Mouse (Mus musculus): Measurements from ENCODE around the gene Gabra4. TPM values are rescaled to one million over a fixed set of nuclear protein-coding genes. Genes with fewer than 3 reads are reported as not detected.
"Not testable (repeated sequence)": the region's sequence is repeated elsewhere in the genome, so short reads cannot be mapped to it uniquely, and the experiment has no call there.

Gabra4 gene
- polyA plus RNA-seq, 1 experiment from 2014 or later: 6.1 TPM

- Histone ChIP-seq H3K9ac (ENCODE audit: low read depth, low read length) (no peak overlapping the region), H3K9me3 (ENCODE audit: control insufficient read depth, low read length) (no peaks in the 10 kb centered on the region), H3K4me3 (ENCODE audit: low read depth, low read length) (no peak overlapping the region), H3K36me3 (ENCODE audit: control insufficient read depth, insufficient read depth, low read length) (no peaks in the 10 kb centered on the region), H3K27me3 (replicated peaks; ENCODE audit: control insufficient read depth, insufficient read depth, low read length) (no peaks in the 10 kb centered on the region), H3K4me1 (ENCODE audit: control insufficient read depth, insufficient read depth, low read length) (no peaks in the 10 kb centered on the region), H3K4me2 (ENCODE audit: low read depth, low read length) (no peak overlapping the region), H3K27ac (replicated peaks; ENCODE audit: low read depth, low read length) (no peak overlapping the region)
- ATAC-seq (ENCODE audit: low read depth): no peak
- no peak for DNase-seq (ENCODE audit: low spot score)
- WGBS: 80% methylated on average over 2 of the region's 2 CpGs
These were observed 64.3 kb downstream of the Gabra4 start for GRCm38 (mm10) chr5:71593745-71594255.

GRCm38 (mm10) chr5:71571646-71572237 lies 86.4 kb downstream of the Gabra4 start:
- H3K9ac ChIP-seq (ENCODE audit: low read depth, low read length): no peak overlapping the region
- H3K27me3 ChIP-seq (replicated peaks; ENCODE audit: control insufficient read depth, insufficient read depth, low read length): no peaks in the 10 kb centered on the region
- H3K4me2 ChIP-seq (ENCODE audit: low read depth, low read length): no peak overlapping the region
- H3K4me1 ChIP-seq (ENCODE audit: control insufficient read depth, insufficient read depth, low read length): no peaks in the 10 kb centered on the region
- DNase-seq (ENCODE audit: low spot score) (peak; percentile 2), ATAC-seq (ENCODE audit: low read depth) (no peak)
- H3K4me3 ChIP-seq (ENCODE audit: low read depth, low read length): no peak overlapping the region
- H3K27ac ChIP-seq (replicated peaks; ENCODE audit: low read depth, low read length): no peak overlapping the region
- no peaks in the 10 kb centered on the region for H3K9me3 ChIP-seq (ENCODE audit: control insufficient read depth, low read length)
- no peaks in the 10 kb centered on the region for H3K36me3 ChIP-seq (ENCODE audit: control insufficient read depth, insufficient read depth, low read length)
- 73% methylated on average over 9 of the region's 9 CpGs for WGBS

- ATAC-seq (ENCODE audit: low read depth): no peak
- H3K4me3 ChIP-seq (ENCODE audit: low read depth, low read length): no peak within 1 kb of the TSS
- 95% methylated on average over 10 of the region's 10 CpGs for WGBS
- no peaks in the 10 kb centered on the region for H3K4me1 ChIP-seq (ENCODE audit: control insufficient read depth, insufficient read depth, low read length)
- H3K36me3 ChIP-seq (ENCODE audit: control insufficient read depth, insufficient read depth, low read length): no peaks in the 10 kb centered on the region
- no peak for DNase-seq (ENCODE audit: low spot score)
- 0 out of 2 replicates have a peak, but pooled peaks cover 4% of the 10 kb centered on the region for H3K9me3 ChIP-seq (ENCODE audit: control insufficient read depth, low read length)
- no peak within 1 kb of the TSS for H3K27ac ChIP-seq (replicated peaks; ENCODE audit: low read depth, low read length)
- no peak within 1 kb of the TSS for H3K4me2 ChIP-seq (ENCODE audit: low read depth, low read length)
- no peak within 1 kb of the TSS for H3K9ac ChIP-seq (ENCODE audit: low read depth, low read length)
- no peaks in the 10 kb centered on the region for H3K27me3 ChIP-seq (replicated peaks; ENCODE audit: control insufficient read depth, insufficient read depth, low read length)
These were observed 110.0 kb downstream of the Gabra4 start, which contains the start of gene Cox7b2 for GRCm38 (mm10) chr5:71548079-71548478. Gene Cox7b2, minus strand, starts transcription at chr5:71548205.

- ATAC-seq (ENCODE audit: low read depth): no peak
- H3K4me3 ChIP-seq (ENCODE audit: low read depth, low read length): no peak overlapping the region
- no peak overlapping the region for H3K9ac ChIP-seq (ENCODE audit: low read depth, low read length)
- H3K4me1 ChIP-seq (ENCODE audit: control insufficient read depth, insufficient read depth, low read length): no peaks in the 10 kb centered on the region
- no peaks in the 10 kb centered on the region for H3K27me3 ChIP-seq (replicated peaks; ENCODE audit: control insufficient read depth, insufficient read depth, low read length)
- no peak overlapping the region for H3K4me2 ChIP-seq (ENCODE audit: low read depth, low read length)
- 0 out of 2 replicates have a peak, but pooled peaks cover 4% of the 10 kb centered on the region for H3K9me3 ChIP-seq (ENCODE audit: control insufficient read depth, low read length)
- peak; percentile 12 for DNase-seq (ENCODE audit: low spot score)
- no peaks in the 10 kb centered on the region for H3K36me3 ChIP-seq (ENCODE audit: control insufficient read depth, insufficient read depth, low read length)
- no peak overlapping the region for H3K27ac ChIP-seq (replicated peaks; ENCODE audit: low read depth, low read length)
These were observed 112.6 kb downstream of the Gabra4 start for GRCm38 (mm10) chr5:71545554-71545953.

GRCm38 (mm10) chr5:71525486-71525885 lies 132.6 kb downstream of the Gabra4 start:
- not testable (repeated sequence) for H3K4me3 ChIP-seq (ENCODE audit: low read depth, low read length); H3K27ac ChIP-seq (replicated peaks; ENCODE audit: low read depth, low read length); ATAC-seq (ENCODE audit: low read depth); H3K4me1 ChIP-seq (ENCODE audit: control insufficient read depth, insufficient read depth, low read length); H3K36me3 ChIP-seq (ENCODE audit: control insufficient read depth, insufficient read depth, low read length); H3K4me2 ChIP-seq (ENCODE audit: low read depth, low read length); H3K9me3 ChIP-seq (ENCODE audit: control insufficient read depth, low read length); DNase-seq (ENCODE audit: low spot score); H3K27me3 ChIP-seq (replicated peaks; ENCODE audit: control insufficient read depth, insufficient read depth, low read length); H3K9ac ChIP-seq (ENCODE audit: low read depth, low read length)
- WGBS: 70% methylated on average over 7 of the region's 15 CpGs

Other genes with a start within 250 kb of the Gabra4 start
- gene Cox7b2, start 110.1 kb downstream of the Gabra4 start, polyA plus RNA-seq (2014; fragmentation: Nextera tagmentation; extraction: Ambion mirVana): not detected in 2 replicates
- 0.99 and 1.2 TPM in 2 replicates for gene Gabrb1, start 195 bp downstream of the Gabra4 start, polyA plus RNA-seq (2014; fragmentation: Nextera tagmentation; extraction: Ambion mirVana)